Mouse (Mus musculus): ENCODE data around the gene Cdkal1.
A peak's percentile ranks its signal among the peaks of the same experiment; 100 is the strongest.

Gene Cdkal1

DNA sequence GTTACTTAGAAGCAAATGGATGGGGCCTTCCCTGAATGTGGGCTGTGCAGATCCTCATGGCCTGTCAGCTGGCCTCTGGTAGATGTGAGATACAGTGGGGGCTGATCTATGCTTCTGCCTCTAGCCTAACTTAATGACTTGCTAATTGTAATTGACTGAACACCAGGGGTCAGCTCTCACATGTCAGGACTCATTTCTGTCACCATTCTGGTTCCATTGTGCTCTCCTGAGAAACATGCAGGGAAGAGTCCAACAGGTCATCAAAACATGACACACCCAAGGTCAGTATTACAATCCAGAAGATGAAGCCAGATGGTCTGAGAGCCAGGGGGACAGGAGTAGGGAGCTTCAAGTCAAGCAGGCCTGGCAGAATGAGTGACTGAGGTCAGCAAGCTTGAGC, 584.0 kb downstream of the Cdkal1 start:
- DNase-seq (ENCODE audit: low read depth, low spot score) = no peak

DNA sequence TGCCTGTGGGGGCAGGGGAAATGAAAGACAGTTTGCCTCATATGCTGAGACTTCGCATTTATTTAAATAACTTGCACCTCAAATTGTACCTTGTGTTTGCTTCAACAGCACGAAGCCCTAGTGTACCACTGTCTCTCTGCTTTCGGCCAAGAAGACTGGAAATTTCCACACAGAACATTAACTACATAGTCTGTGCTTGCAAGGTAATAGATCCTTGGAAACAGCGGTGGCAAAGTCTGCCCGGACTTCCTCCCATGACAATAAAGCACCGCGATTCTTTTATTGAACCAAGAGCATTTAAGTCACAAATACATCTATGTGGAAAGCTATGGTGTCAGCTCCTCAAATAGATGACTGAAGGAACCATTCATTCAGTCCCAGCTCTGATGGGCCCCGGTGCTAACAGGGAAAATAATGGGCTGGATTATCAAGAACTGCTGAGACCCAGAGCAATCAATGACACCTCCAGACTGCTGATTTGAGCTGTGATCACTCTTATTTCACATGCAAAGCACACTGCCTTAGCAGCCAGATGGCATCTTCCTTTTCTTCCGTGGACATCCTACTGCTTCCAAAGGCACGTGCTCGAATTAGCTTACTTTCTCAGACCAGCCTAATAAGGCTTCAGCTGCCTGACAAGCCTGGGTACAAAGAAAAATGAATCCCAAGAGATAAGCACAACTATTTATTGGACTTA, 591.3 kb downstream of the Cdkal1 start:
- no peak for DNase-seq (ENCODE audit: low read depth, low spot score)

GRCm38 (mm10) chr13:29262164-29262563, 593.3 kb downstream of the Cdkal1 start:
- no peak for DNase-seq (ENCODE audit: low read depth, low spot score)

DNA sequence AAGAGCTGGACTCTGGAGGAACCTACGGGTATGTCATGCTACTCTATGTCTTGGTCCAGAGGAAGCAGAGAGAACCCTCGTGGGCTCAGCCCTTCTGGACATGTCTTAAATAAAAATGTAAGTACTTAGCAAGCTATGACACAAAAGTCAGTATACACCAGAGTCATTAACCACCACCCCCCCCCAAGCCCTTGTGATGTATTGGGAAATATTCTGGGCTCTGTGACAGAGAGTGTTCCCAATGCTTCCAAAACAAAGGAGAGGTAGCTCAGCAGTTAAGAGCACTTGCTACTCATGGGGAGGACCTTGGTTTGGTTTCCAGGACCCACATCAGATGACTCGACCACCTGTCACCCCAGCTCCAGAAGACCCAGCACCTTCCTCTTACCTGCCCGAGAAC, 606.9 kb downstream of the Cdkal1 start:
- no peak for DNase-seq (ENCODE audit: low read depth, low spot score)

GRCm38 (mm10) chr13:29247800-29248199, 607.7 kb downstream of the Cdkal1 start:
- DNase-seq (ENCODE audit: low read depth, low spot score) = no peak

- DNase-seq (ENCODE audit: low read depth, low spot score) = no peak
Observed at GRCm38 (mm10) chr13:29235065-29235464, 620.4 kb downstream of the Cdkal1 start.

DNA sequence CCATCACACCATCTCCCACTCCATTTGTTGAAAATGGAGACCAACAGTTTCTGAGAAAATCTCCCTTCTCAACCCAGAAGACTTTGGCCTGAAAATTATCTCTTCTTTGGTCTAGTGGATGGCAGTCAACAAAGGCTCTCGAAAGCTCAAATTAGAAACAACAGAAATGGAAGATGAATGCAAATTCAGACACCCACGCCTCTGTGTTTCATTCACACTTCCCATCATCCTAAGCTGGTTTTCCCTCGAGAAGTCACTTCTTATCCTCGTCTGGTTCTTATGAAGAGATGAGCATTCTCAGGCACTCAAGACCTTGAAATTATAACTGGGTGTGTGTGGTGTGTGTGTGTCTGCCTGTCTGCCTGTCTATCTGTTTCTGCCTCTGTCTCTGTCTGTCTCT, 621.0 kb downstream of the Cdkal1 start:
- no peak for DNase-seq (ENCODE audit: low read depth, low spot score)

GRCm38 (mm10) chr13:29233970-29234369, 621.5 kb downstream of the Cdkal1 start:
- DNase-seq (ENCODE audit: low read depth, low spot score) = no peak

GRCm38 (mm10) chr13:29232681-29233080, 622.8 kb downstream of the Cdkal1 start:
- DNase-seq (ENCODE audit: low read depth, low spot score) = no peak

GRCm38 (mm10) chr13:29224815-29225214, 630.7 kb downstream of the Cdkal1 start:
- no peak for DNase-seq (ENCODE audit: low read depth, low spot score)

GRCm38 (mm10) chr13:29222261-29222838, 633.1 kb downstream of the Cdkal1 start:
- DNase-seq (ENCODE audit: low read depth, low spot score) = peak; percentile 11

DNA sequence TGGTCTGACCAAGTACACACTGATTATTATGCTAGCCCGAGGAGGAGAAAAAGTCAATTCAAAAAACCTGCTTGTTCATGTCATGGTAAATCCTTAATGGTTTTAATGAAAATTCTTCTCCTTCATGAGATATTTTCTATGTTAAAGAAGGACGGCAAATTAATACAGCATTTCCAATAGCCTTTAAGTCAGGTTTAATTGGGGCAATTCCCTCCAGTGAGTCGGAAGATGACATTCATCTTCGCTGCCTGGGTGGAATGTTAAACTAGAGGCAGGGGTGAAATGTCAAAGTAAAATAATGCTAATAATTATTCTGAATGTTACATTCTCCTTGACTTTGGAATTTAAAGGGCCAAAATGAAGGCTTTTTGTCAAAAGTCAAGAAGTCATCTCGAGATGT, 633.8 kb downstream of the Cdkal1 start:
- DNase-seq (ENCODE audit: low read depth, low spot score) = no peak

- no peak for DNase-seq (ENCODE audit: low read depth, low spot score)
Observed at GRCm38 (mm10) chr13:29218594-29219230, 636.8 kb downstream of the Cdkal1 start.

GRCm38 (mm10) chr13:29210159-29211021, 645.1 kb downstream of the Cdkal1 start:
- DNase-seq (ENCODE audit: low read depth, low spot score) = peak; percentile 73

GRCm38 (mm10) chr13:29208749-29209148, 646.7 kb downstream of the Cdkal1 start:
- DNase-seq (ENCODE audit: low read depth, low spot score) = no peak

- DNase-seq (ENCODE audit: low read depth, low spot score) = no peak
Observed at GRCm38 (mm10) chr13:29203856-29204255, 651.6 kb downstream of the Cdkal1 start.

DNA sequence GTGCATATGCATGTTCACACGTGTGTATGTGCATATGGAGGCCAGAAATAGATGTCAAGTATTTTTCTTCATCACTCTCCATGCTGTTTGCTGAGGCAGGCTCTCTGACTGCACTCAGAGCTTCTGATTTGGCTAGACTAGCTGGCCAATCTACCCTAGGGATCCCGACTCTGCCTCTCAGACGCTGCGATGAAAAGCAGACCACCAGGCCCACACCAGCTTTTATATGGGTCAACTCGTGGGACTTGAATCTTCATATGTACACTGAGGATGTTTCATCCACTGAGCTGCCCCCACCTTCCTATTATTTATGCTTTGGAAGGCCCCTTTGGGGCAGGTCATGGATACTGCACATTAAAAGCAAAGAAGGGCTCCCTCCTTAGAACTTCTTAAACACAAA, 652.0 kb downstream of the Cdkal1 start:
- DNase-seq (ENCODE audit: low read depth, low spot score) = no peak

DNA sequence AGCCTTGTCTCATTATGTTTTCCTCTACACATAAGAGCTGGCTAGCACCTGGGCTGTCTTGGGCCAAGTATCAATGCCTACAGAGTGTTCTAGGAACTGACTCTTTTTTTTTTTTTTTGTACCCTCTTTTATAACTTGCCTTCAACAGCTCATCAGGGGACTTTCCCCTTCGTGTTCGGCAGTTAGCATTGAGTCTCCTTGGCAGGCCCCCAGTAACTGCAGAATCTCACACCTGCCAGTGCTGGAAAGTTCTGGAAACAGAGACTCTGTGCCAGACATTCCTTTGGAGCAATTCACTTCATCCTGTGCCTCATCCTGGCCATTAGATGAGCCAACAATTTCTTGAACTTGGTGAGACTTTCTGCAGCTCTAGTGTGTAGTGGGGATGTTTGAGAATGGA, 652.9 kb downstream of the Cdkal1 start:
- no peak for DNase-seq (ENCODE audit: low read depth, low spot score)

- DNase-seq (ENCODE audit: low read depth, low spot score) = no peak
Observed at GRCm38 (mm10) chr13:29199679-29200078, 655.8 kb downstream of the Cdkal1 start.

DNA sequence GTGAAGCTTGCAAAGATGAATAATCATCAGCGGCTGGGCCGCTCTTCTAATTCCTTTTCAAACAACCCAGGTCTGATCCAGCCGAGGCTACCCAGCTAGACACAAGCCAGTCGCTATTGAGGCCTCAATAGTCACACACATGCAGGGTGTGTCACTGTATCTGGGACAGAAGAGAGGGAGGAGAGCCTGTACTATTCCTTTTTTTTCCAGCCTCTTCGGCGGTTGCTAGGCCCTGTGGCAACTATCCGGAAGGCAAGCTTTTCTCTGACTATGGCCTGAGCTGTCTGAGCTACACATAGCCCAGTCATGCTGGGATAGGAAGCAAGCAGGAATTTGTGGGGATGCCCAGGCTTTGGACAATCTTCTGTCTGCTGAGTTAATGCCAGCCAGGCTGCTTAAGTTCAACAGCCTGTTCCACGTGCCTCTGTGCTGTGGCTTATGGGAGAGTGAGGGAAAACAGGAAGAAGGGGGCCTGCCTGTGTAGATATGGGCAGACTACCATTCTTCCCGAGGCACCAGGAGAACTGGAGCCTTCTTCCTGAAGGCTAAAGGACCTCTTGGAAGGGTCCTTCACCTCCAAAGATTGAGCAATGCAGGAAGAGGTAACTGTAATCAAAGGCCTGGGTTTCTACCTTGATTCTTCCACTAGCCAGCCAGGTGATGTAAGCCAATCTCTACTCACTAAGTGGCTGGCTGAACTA, 658.5 kb downstream of the Cdkal1 start:
- DNase-seq (ENCODE audit: low read depth, low spot score) = no peak

- no peak for DNase-seq (ENCODE audit: low read depth, low spot score)
Observed at GRCm38 (mm10) chr13:29195722-29196121, 659.8 kb downstream of the Cdkal1 start.

DNA sequence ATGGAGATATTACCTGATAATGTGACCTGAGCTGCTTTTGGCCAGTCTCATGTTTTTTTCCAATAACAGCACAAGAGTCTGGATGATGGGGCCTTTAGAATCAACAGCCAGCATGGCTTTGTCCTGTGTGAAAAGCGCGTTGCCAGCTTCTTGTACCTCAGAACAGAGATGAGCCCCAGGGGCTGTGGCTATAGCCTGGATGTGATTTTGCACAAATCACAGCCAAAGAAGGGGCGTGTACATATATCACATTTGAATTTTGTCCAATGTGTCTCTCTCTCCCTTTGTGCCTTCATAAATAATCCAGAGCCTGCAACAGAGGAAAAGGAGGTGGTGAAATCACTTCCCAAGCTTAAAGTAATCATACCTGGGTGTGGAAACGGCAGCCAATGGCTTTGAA, 660.5 kb downstream of the Cdkal1 start:
- no peak for DNase-seq (ENCODE audit: low read depth, low spot score)

Measured in forelimb bud, embryonic 11.5 days (tissue).